Mouse (Mus musculus): ENCODE measurements around the gene Olfr474.
"Not testable (repeated sequence)": the region's sequence is repeated elsewhere in the genome, so short reads cannot be mapped to it uniquely, and the experiment has no call there.

The Olfr474 gene

GRCm38 (mm10) chr7:107954343-107954742 lies at the start of gene Olfr474:
Olfr474 (plus strand) TSS chr7:107954643.
- no peak for DNase-seq (ENCODE audit: low spot score)

- no peak for DNase-seq (ENCODE audit: low spot score)
These were observed 24.3 kb upstream of the Olfr474 start, which contains the start of gene Olfr473 for GRCm38 (mm10) chr7:107930146-107930545. Olfr473 (plus strand) TSS chr7:107930446.

- DNase-seq (ENCODE audit: low spot score): not testable (repeated sequence)
These were observed 1.9 kb upstream of the Olfr474 start for GRCm38 (mm10) chr7:107952539-107952938.

- no peak for DNase-seq (ENCODE audit: low spot score)
These were observed 10.1 kb downstream of the Olfr474 start, which contains the start of gene Olfr476 for GRCm38 (mm10) chr7:107964503-107964902. Olfr476 (plus strand) TSS chr7:107964803.

GRCm38 (mm10) chr7:107986393-107986792 lies 31.9 kb downstream of the Olfr474 start, which contains the start of gene Olfr477:
Olfr477 (plus strand) TSS chr7:107986693.
- no peak for DNase-seq (ENCODE audit: low spot score)

All from ovary, adult 18-20 months (tissue).